Mouse (Mus musculus) left cerebral cortex, postnatal 10 days (tissue): ENCODE results near the gene Vmn2r120. TPM values are rescaled to one million over a fixed set of nuclear protein-coding genes. Genes with fewer than 3 reads are reported as not detected.
"Not testable (repeated sequence)": the region's sequence is repeated elsewhere in the genome, so short reads cannot be mapped to it uniquely, and the experiment has no call there.

Experiments used
- DNase-seq, 2 experiments: peaks; one replicate each; pipeline ENCODE4 v3.0.0; 2021 to 2022; ENCODE audit warnings: low spot score in 2 of 2, mixed read lengths in 1 of 2; ENCODE audit errors: extremely low spot score in 1 of 2
- intact Hi-C: fragments of 180-260 bp; cut with DNase I; formaldehyde crosslinking; loops from one replicate; pipeline ENCODE4 v1.15.1; 2025
- total RNA-seq, 2 experiments: library from RNA; stranded (reverse); gene quantifications; 2 replicates each; pipeline ENCODE4 v1.2.3; 2021

Vmn2r120 gene
- total RNA-seq, result under 1 TPM; 0.06 to 0.08 TPM

- no peak for DNase-seq
- intact Hi-C loops, result no loop called here
Observed at GRCm38 (mm10) chr17:57545405-57545804, at the start of gene Vmn2r120. Vmn2r120 (minus strand) TSS chr17:57545505.

GRCm38 (mm10) chr17:57587273-57587672 lies 42.0 kb upstream of the Vmn2r120 start:
- DNase-seq, intact Hi-C loops: not testable (repeated sequence)

GRCm38 (mm10) chr17:57574075-57574705 lies 28.9 kb upstream of the Vmn2r120 start:
- intact Hi-C loops, result no loop called here
- DNase-seq, result no peak

Other genes with a start within 250 kb of the Vmn2r120 start
- 10 to 100 TPM in 1 of 2 experiments, 1 to 10 TPM in 1; 5.8 to 10.4 TPM for gene Adgre1, start 186.8 kb downstream of the Vmn2r120 start, total RNA-seq
- not detected for gene Gm21834, start 196.7 kb upstream of the Vmn2r120 start, total RNA-seq
- gene Cntnap5c, start 224.1 kb upstream of the Vmn2r120 start, total RNA-seq, result 1 to 10 TPM; 8.2 to 8.9 TPM